Mouse (Mus musculus): Measurements from ENCODE around the gene Oat. TPM values are rescaled to one million over a fixed set of nuclear protein-coding genes. Genes with fewer than 3 reads are reported as not detected.

The Oat gene
- polyA plus RNA-seq, 1 experiment from 2014 or later = 300 TPM

DNA sequence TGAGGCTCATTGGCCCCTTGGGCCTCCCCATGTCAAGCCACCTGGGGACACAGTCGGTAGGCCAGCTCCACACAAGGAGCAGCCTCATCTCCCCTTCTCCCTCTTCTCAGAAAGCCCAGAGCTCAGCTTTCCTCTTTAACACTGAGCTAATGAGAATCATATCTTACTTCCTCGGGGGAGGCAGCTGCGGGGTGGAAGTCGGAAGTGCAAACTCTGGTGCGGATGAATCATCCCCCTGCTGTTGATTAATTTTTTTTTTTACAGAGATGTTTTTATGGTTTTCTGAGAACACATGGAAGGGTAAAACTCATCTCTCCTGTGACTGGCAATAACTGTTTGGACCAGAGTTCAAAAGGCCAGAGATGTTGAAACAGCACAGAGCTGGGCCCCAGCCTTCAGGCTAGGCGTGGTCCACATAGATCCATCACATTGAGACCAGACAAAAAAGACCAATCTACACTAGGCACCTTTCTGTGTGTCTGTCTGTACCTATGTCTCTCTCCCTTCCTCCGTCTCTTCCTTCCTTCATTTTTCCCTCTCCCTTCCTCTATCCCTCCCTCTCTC, 62.7 kb downstream of the Oat start:
- no peaks in the 10 kb centered on the region for H3K4me1 ChIP-seq
- H3K36me3 ChIP-seq = no peaks in the 10 kb centered on the region
- ATAC-seq (ENCODE audit: borderline replicate concordance, extremely low read depth, low FRiP score, low TSS enrichment) = no peak
- H3K9ac ChIP-seq = no peak overlapping the region
- WGBS = 55% methylated on average over 7 of the region's 7 CpGs
- H3K27ac ChIP-seq = no peak overlapping the region
- H3K9me3 ChIP-seq = no peaks in the 10 kb centered on the region
- H3K4me2 ChIP-seq = no peak overlapping the region
- H3K4me3 ChIP-seq = no peak overlapping the region
- H3K27me3 ChIP-seq = no peaks in the 10 kb centered on the region

DNA sequence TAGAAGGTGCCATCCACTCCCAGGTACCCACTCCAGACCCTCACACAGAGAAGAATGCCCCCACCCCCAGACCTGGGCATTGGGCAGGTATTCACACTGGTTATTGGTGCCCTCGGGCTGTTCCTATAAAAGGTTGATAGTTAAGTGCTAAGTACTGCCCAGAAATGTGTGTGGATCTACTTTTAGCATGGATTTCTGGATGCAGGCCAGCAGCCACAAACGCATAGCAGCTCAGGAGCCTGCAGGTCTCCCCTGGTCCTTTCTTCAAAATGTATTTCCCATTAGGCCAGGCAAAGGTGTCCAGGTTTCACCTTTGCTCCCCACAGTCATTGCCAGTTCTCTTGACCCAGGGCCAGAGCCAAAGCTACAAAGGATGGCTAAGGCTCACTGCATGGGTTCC, 67.1 kb downstream of the Oat start:
- no peak for ATAC-seq (ENCODE audit: borderline replicate concordance, extremely low read depth, low FRiP score, low TSS enrichment)
- no peak overlapping the region for H3K4me3 ChIP-seq

More for the DNA sequence above, 67.1 kb downstream of the Oat start:
- H3K9ac ChIP-seq = no peak overlapping the region
- no peaks in the 10 kb centered on the region for H3K9me3 ChIP-seq
- WGBS = 45% methylated on average over 2 of the region's 2 CpGs
- no peak overlapping the region for H3K27ac ChIP-seq
- no peaks in the 10 kb centered on the region for H3K4me1 ChIP-seq
- H3K36me3 ChIP-seq = no peaks in the 10 kb centered on the region
- H3K4me2 ChIP-seq = no peak overlapping the region
- H3K27me3 ChIP-seq = no peaks in the 10 kb centered on the region

Other genes starting within 250 kb of the Oat start
- gene Nkx1-2, start 23.2 kb upstream of the Oat start, polyA plus RNA-seq (2015; fragmentation: Nextera tagmentation; extraction: Ambion mirVana) = not detected in 2 replicates
- 19.1 and 20.8 TPM in 2 replicates for gene Lhpp, start 34.2 kb upstream of the Oat start, polyA plus RNA-seq (2015; fragmentation: Nextera tagmentation; extraction: Ambion mirVana)
- gene Fam53b, start 237.5 kb upstream of the Oat start, polyA plus RNA-seq (2015; fragmentation: Nextera tagmentation; extraction: Ambion mirVana) = 25.9 and 33.8 TPM in 2 replicates

Measured in lung, embryonic 15.5 days (tissue).